Mouse (Mus musculus) midbrain, postnatal 0 days (tissue): ENCODE measurements around the gene Praf2. TPM values are rescaled to one million over a fixed set of nuclear protein-coding genes. Genes with fewer than 3 reads are reported as not detected.

Source experiments
- ATAC-seq: fragments of 200-750 bp; cut with Nextera tagmentation; 2 replicates; pipeline ENCODE4 v1.8.0; 2017; ENCODE audit warnings: moderate number of reproducible peaks, mild to moderate bottlenecking, moderate TSS enrichment, moderate library complexity; ENCODE audit not compliant: low FRiP score
- DNase-seq: peaks from one replicate; pipeline ENCODE4 v3.0.0-alpha.2; 2015; ENCODE audit warnings: low spot score
- H3K27ac ChIP-seq: fragments of 300-500 bp; sonication (generic); 2 replicates; pipeline ENCODE4 v1.5.1; 2014; ENCODE audit warnings: low read depth, mild to moderate bottlenecking, low read length, mixed read lengths
- H3K27me3 ChIP-seq: fragments of 300-500 bp; sonication (generic); 2 replicates; pipeline ENCODE4 v1.6.1; 2014; ENCODE audit warnings: low read length, control low read depth, mixed read lengths; ENCODE audit not compliant: insufficient read depth
- H3K36me3 ChIP-seq: fragments of 300-500 bp; sonication (generic); 2 replicates; pipeline ENCODE4 v1.6.1; 2014; ENCODE audit warnings: low read length, control low read depth, mixed read lengths; ENCODE audit not compliant: insufficient read depth
- H3K4me1 ChIP-seq: fragments of 300-500 bp; sonication (generic); 2 replicates; pipeline ENCODE4 v1.6.1; 2014; ENCODE audit warnings: mild to moderate bottlenecking, control low read depth, antibody characterized with exemption, low read length, mixed read lengths; ENCODE audit not compliant: insufficient read depth
- H3K4me2 ChIP-seq: fragments of 300-500 bp; sonication (generic); 2 replicates; pipeline ENCODE4 v1.6.1; 2014; ENCODE audit warnings: low read depth, mild to moderate bottlenecking, low read length, mixed read lengths; ENCODE audit not compliant: poor library complexity, severe bottlenecking
- H3K4me3 ChIP-seq: fragments of 300-500 bp; sonication (generic); 2 replicates; pipeline ENCODE4 v1.5.1; 2014; ENCODE audit warnings: low read depth, mild to moderate bottlenecking, low read length, moderate library complexity
- H3K9ac ChIP-seq: fragments of 300-500 bp; sonication (generic); replicated peaks from 2 replicates; pipeline ENCODE4 v1.6.1; 2014; ENCODE audit warnings: mild to moderate bottlenecking, low read length, moderate library complexity, mixed read lengths; ENCODE audit not compliant: poor library complexity, severe bottlenecking
- H3K9me3 ChIP-seq: fragments of 300-500 bp; sonication (generic); 2 replicates; pipeline ENCODE4 v1.6.1; 2016; ENCODE audit warnings: low read length, control low read depth
- CTCF ChIP-seq: IDR thresholded peaks from 2 replicates; pipeline ENCODE4 v1.5.1; 2016; ENCODE audit warnings: antibody characterized with exemption, mild to moderate bottlenecking
- WGBS: fragments of 180-500 bp; shearing (Covaris S2); extraction: QIAGEN DNeasy Blood & Tissue Kit; methylation state at CpG from one replicate; pipeline ENCODE4 v1.1.7; 2014; 5-methylcytosine and 5-hydroxymethylcytosine counted together
- polyA plus RNA-seq: library from polyadenylated mRNA; unstranded; fragments of >200 nt; fragmentation: Nextera tagmentation; extraction: Ambion mirVana; gene quantifications from 2 replicates; pipeline ENCODE4 v1.2.1, GENCODE M21; 2015
- total RNA-seq: library from RNA; depleted of rRNA; stranded (reverse); fragments of >200 nt; gene quantifications from 2 replicates; pipeline ENCODE4 v1.2.3, GENCODE M21; 2014; rRNA removed

Praf2 gene
- total and polyA plus RNA-seq, 2 experiments from 2014 or later: 134 to 136 TPM

DNA sequence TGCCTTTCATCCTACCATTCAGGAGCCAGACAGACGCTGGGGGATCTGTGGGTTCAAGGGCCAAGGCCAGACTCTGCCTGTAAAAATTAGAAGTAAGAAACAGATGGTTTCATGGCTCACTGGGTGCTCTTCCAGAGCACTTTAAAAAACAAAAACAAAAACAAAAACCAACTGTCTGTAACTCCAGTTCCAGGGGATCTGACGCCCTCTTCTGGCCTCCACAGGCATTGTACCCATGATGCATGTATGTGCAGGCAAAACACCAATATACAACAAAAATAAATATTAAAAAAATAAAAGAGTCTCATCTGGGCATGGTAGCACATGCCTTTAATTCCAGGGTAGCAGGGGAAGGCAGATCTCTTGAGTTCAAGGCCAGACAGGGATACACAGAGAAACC, 44.5 kb downstream of the Praf2 start:
- ATAC-seq: no peak
- H3K36me3 ChIP-seq: peaks cover 10% of the 10 kb centered on the region
- H3K9ac ChIP-seq: no peak overlapping the region
- no peaks in the 10 kb centered on the region for H3K9me3 ChIP-seq
- 55% methylated on average over 2 of the region's 2 CpGs for WGBS
- no peaks in the 10 kb centered on the region for H3K27me3 ChIP-seq
- no peak overlapping the region for H3K4me2 ChIP-seq
- H3K4me3 ChIP-seq: no peak overlapping the region
- DNase-seq: no peak
- no peaks in the 10 kb centered on the region for H3K4me1 ChIP-seq
- TF ChIP-seq CTCF: peak; percentile 54
- no peak overlapping the region for H3K27ac ChIP-seq

DNA sequence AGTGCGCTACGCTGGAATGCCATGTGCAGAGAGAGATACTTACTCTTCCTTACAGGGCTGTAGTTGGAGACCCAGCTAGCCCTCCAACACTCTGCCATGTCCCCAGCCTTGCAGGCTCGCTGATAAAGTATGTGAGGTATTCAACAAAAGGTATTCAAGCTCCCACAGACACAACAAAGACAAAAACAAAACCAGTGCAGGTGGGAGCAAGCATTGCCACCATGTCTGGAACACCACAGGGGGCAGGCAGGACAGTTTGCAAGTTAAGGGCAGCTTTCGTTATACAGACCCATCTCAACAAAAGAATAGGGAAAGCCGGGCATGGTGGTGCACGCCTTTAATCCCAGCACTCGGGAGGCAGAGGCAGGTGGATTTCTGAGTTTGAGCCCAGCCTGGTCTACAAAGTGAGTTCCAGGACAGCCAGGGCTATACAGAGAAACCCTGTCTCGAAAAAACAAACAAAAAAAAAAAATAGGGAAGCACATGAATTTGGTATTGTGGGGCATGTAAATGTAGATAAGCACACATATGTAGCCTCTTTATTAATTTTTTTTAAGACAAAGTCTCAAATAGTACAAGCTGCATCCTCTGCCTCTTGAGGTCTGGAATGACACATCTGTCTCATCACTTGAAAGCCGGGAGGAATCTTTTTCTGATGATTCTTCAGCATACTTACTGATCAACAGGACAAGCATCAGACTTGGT, 47.4 kb downstream of the Praf2 start:
- Histone ChIP-seq H3K9ac (no peak overlapping the region), H3K27ac (no peak overlapping the region), H3K36me3 (peaks cover 4% of the 10 kb centered on the region), H3K4me1 (no peaks in the 10 kb centered on the region), H3K27me3 (no peaks in the 10 kb centered on the region), H3K4me3 (no peak overlapping the region), H3K4me2 (no peak overlapping the region), H3K9me3 (no peaks in the 10 kb centered on the region)
- no peak for TF ChIP-seq CTCF
- ATAC-seq (no peak), DNase-seq (no peak)
- WGBS: 71% methylated on average over 9 of the region's 9 CpGs

DNA sequence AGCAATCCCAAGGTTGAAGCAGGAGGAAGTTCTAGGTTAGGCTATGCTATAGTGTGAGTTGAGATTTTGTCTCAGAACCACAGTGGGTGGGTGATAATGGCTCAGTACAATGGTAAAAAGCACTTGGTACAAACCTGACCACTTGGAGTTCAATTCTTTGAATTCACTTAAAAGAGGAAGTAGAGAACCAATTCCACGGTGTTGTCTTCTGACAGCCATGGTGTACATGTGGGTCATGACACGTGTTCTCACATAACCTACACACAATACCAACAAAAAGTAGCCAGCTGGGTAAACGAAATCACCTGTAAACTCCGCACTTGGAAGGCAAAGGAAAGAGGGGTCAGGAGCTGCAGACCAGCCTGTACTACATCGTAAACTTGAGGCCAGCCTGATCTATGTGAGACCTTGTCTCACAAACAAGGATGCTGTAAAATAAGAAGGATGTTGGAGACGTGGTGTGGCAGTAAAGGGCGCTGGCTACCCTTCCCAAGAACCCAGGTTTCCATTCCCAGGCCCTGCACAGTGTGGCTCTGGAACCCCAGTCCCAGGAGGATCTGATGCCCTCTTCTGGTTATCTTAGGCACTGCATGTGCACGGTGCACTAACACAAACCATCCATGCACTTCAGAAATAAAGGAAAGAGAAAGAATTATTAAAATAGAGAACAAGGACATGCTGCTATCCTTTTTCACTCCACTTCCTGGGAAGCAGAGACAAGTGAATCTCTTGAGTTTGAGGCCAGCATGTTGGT, 48.3 kb downstream of the Praf2 start:
- Histone ChIP-seq H3K27ac (no peak overlapping the region), H3K36me3 (peaks cover 2% of the 10 kb centered on the region; the same call in 1 of the 2 replicates), H3K9ac (no peak overlapping the region), H3K4me3 (no peak overlapping the region), H3K4me2 (no peak overlapping the region), H3K9me3 (no peaks in the 10 kb centered on the region), H3K27me3 (no peaks in the 10 kb centered on the region), H3K4me1 (no peaks in the 10 kb centered on the region)
- ATAC-seq (0 out of 2 replicates have a peak, but pooled peaks have one; percentile 68), DNase-seq (no peak)
- 48% methylated on average over 8 of the region's 8 CpGs for WGBS
- peak; percentile 78 for TF ChIP-seq CTCF

DNA sequence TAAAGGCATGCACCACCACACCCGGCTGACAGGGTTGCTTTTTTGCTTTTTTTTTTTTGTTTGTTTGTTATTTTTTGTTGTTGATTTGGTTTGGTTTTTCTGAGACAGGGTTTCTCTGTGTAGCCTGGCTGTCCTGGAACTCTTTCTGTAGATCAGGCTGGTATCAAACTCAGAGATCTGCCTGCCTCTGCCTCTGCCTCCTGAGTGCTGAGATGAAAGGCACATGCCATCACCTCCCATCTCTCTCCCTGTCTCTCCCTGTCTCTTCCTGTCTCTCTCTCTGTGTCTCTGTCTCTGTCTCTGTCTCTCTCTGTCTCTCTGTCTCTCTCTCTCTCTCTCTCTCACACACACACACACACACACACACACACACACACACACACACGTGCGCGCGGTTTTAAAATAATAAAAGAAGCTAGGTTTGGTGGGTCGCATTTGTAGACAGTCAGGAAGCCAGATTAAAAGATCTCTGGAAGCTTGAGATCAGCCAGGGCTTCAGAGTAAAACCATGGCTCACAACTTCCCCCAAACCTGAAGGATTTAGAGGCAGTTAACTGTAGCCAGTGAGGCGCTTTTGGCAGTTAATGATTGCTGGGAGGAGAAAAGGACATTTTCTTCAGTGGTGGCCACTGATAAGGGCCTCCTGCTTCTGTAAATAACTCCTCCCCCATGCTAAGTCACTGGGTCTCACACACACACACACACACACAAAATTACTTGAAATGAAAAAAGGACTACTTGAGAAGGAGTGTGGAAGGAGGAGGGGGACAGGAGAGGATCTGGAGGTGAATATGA, 50.4 kb downstream of the Praf2 start:
- H3K4me2 ChIP-seq: no peak overlapping the region
- no peak for TF ChIP-seq CTCF
- ATAC-seq (no peak), DNase-seq (no peak)
- no peaks in the 10 kb centered on the region for H3K27me3 ChIP-seq
- WGBS: 74% methylated on average over 7 of the region's 7 CpGs
- H3K4me1 ChIP-seq: no peaks in the 10 kb centered on the region
- no peak overlapping the region for H3K4me3 ChIP-seq
- H3K9me3 ChIP-seq: no peaks in the 10 kb centered on the region
- no peak overlapping the region for H3K27ac ChIP-seq
- no peak overlapping the region for H3K9ac ChIP-seq
- H3K36me3 ChIP-seq: peaks cover 2% of the 10 kb centered on the region; the same call in 1 of the 2 replicates

DNA sequence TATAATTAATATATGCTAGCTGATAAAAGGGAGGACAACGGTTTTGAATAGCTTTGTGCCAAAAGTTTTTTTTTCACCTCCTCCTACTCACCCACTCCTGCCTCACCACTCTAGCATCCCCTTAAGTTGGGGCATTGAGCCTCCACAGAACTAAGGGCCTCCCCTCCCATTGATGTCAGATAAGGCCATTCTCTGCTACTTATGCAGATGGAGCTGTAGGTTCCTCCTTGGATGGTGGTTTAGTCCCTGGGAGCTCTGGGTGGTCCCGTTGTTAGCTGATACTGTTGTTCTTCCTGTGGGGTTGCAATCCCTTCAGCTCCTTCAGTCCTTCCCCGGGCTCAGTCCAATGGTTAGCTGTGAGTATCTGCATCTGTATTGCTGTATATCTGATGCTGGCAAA, 51.1 kb downstream of the Praf2 start:
- Histone ChIP-seq H3K9ac (no peak overlapping the region), H3K4me1 (no peaks in the 10 kb centered on the region), H3K9me3 (no peaks in the 10 kb centered on the region), H3K4me2 (no peak overlapping the region), H3K4me3 (no peak overlapping the region), H3K27me3 (no peaks in the 10 kb centered on the region), H3K36me3 (no peaks in the 10 kb centered on the region), H3K27ac (no peak overlapping the region)
- WGBS: 31% methylated on average over 3 of the region's 3 CpGs
- TF ChIP-seq CTCF: no peak
- DNase-seq: no peak
- no peak for ATAC-seq

Other genes with a start within 250 kb of the Praf2 start
- gene Foxp3, start 154.8 kb upstream of the Praf2 start, total RNA-seq: 0.16 TPM in 1 of 2 replicates, not detected in the other
- gene Foxp3, start 154.8 kb upstream of the Praf2 start, polyA plus RNA-seq: 0.30 TPM in 1 of 2 replicates, not detected in the other
- 19.4 and 27.3 TPM in 2 replicates for gene Ppp1r3f, start 154.2 kb upstream of the Praf2 start, total RNA-seq
- 8.4 and 9.4 TPM in 2 replicates for gene Ppp1r3f, start 154.2 kb upstream of the Praf2 start, polyA plus RNA-seq
- 29.6 and 32.3 TPM in 2 replicates for gene Ccdc22, start 122.9 kb upstream of the Praf2 start, total RNA-seq
- 19.9 and 20.0 TPM in 2 replicates for gene Ccdc22, start 122.9 kb upstream of the Praf2 start, polyA plus RNA-seq
- 0.05 and 1.0 TPM in 2 replicates for gene Cacna1f, start 121.4 kb upstream of the Praf2 start, total RNA-seq
- 0.16 and 0.20 TPM in 2 replicates for gene Cacna1f, start 121.4 kb upstream of the Praf2 start, polyA plus RNA-seq
- 431 and 492 TPM in 2 replicates for gene Syp, start 90.0 kb upstream of the Praf2 start, total RNA-seq
- gene Syp, start 90.0 kb upstream of the Praf2 start, polyA plus RNA-seq: 329 and 360 TPM in 2 replicates
- gene Prickle3, start 71.2 kb upstream of the Praf2 start, total RNA-seq: 0.99 and 1.6 TPM in 2 replicates
- gene Prickle3, start 71.2 kb upstream of the Praf2 start, polyA plus RNA-seq: 1.1 and 1.3 TPM in 2 replicates
- gene Plp2, start 57.0 kb upstream of the Praf2 start, total RNA-seq: 9.1 and 16.4 TPM in 2 replicates
- gene Plp2, start 57.0 kb upstream of the Praf2 start, polyA plus RNA-seq: 18.9 and 20.0 TPM in 2 replicates
- not detected in 2 replicates for gene Magix, start 47.2 kb upstream of the Praf2 start, total RNA-seq
- gene Magix, start 47.2 kb upstream of the Praf2 start, polyA plus RNA-seq: 0.07 and 0.13 TPM in 2 replicates
- gene Gpkow, start 31.3 kb upstream of the Praf2 start, total RNA-seq: 11.9 and 25.1 TPM in 2 replicates
- 41.6 and 42.3 TPM in 2 replicates for gene Gpkow, start 31.3 kb upstream of the Praf2 start, polyA plus RNA-seq
- 34.6 and 42.0 TPM in 2 replicates for gene Wdr45, start 14.1 kb upstream of the Praf2 start, total RNA-seq
- 27.2 and 30.5 TPM in 2 replicates for gene Wdr45, start 14.1 kb upstream of the Praf2 start, polyA plus RNA-seq
- gene Gm45208, start 6.2 kb upstream of the Praf2 start, total RNA-seq: 0.71 TPM in 1 of 2 replicates, not detected in the other
- gene Gm45208, start 6.2 kb upstream of the Praf2 start, polyA plus RNA-seq: not detected in 2 replicates
- gene Ccdc120, start 22.5 kb downstream of the Praf2 start, total RNA-seq: 272 and 352 TPM in 2 replicates
- gene Ccdc120, start 22.5 kb downstream of the Praf2 start, polyA plus RNA-seq: 64.9 and 71.6 TPM in 2 replicates
- 21.0 and 22.3 TPM in 2 replicates for gene Tfe3, start 34.1 kb downstream of the Praf2 start, total RNA-seq
- 20.0 and 21.0 TPM in 2 replicates for gene Tfe3, start 34.1 kb downstream of the Praf2 start, polyA plus RNA-seq
- 27.2 and 36.3 TPM in 2 replicates for gene Gripap1, start 61.3 kb downstream of the Praf2 start, total RNA-seq
- gene Gripap1, start 61.3 kb downstream of the Praf2 start, polyA plus RNA-seq: 63.9 and 68.4 TPM in 2 replicates
- 3.1 and 5.2 TPM in 2 replicates for gene Kcnd1, start 93.8 kb downstream of the Praf2 start, total RNA-seq
- gene Kcnd1, start 93.8 kb downstream of the Praf2 start, polyA plus RNA-seq: 4.6 and 5.3 TPM in 2 replicates
- 61.2 and 68.3 TPM in 2 replicates for gene Otud5, start 112.9 kb downstream of the Praf2 start, total RNA-seq
- gene Otud5, start 112.9 kb downstream of the Praf2 start, polyA plus RNA-seq: 37.0 and 39.6 TPM in 2 replicates
- 12.7 and 17.4 TPM in 2 replicates for gene Pim2, start 149.8 kb downstream of the Praf2 start, total RNA-seq
- gene Pim2, start 149.8 kb downstream of the Praf2 start, polyA plus RNA-seq: 20.4 and 20.9 TPM in 2 replicates
- 50.2 and 67.0 TPM in 2 replicates for gene Slc35a2, start 155.6 kb downstream of the Praf2 start, total RNA-seq
- gene Slc35a2, start 155.6 kb downstream of the Praf2 start, polyA plus RNA-seq: 42.9 and 46.2 TPM in 2 replicates
- 136 and 143 TPM in 2 replicates for gene Pqbp1, start 170.8 kb downstream of the Praf2 start, total RNA-seq
- 232 and 234 TPM in 2 replicates for gene Pqbp1, start 170.8 kb downstream of the Praf2 start, polyA plus RNA-seq
- gene Timm17b, start 170.9 kb downstream of the Praf2 start, total RNA-seq: 42.6 and 43.4 TPM in 2 replicates
- 141 and 145 TPM in 2 replicates for gene Timm17b, start 170.9 kb downstream of the Praf2 start, polyA plus RNA-seq
- not detected in 2 replicates for gene Gm10491, start 179.4 kb downstream of the Praf2 start, total RNA-seq
- not detected in 2 replicates for gene Gm10491, start 179.4 kb downstream of the Praf2 start, polyA plus RNA-seq
- not detected in 2 replicates for gene Gm10490, start 181.1 kb downstream of the Praf2 start, total RNA-seq
- gene Gm10490, start 181.1 kb downstream of the Praf2 start, polyA plus RNA-seq: not detected in 2 replicates
- 111 and 161 TPM in 2 replicates for gene Pcsk1n, start 191.4 kb downstream of the Praf2 start, total RNA-seq
- gene Pcsk1n, start 191.4 kb downstream of the Praf2 start, polyA plus RNA-seq: 534 and 561 TPM in 2 replicates
- not detected in 2 replicates for gene Eras, start 200.2 kb downstream of the Praf2 start, total RNA-seq
- not detected in 2 replicates for gene Eras, start 200.2 kb downstream of the Praf2 start, polyA plus RNA-seq
- 103 and 111 TPM in 2 replicates for gene Hdac6, start 219.4 kb downstream of the Praf2 start, total RNA-seq
- 65.5 and 68.3 TPM in 2 replicates for gene Hdac6, start 219.4 kb downstream of the Praf2 start, polyA plus RNA-seq
- not detected in 2 replicates for gene Gata1, start 249.6 kb downstream of the Praf2 start, total RNA-seq
- gene Gata1, start 249.6 kb downstream of the Praf2 start, polyA plus RNA-seq: not detected in 2 replicates